Mouse (Mus musculus) intestine, embryonic 15.5 days (tissue): ENCODE data around the gene Rtn2. TPM values are rescaled to one million over a fixed set of nuclear protein-coding genes. Genes with fewer than 3 reads are reported as not detected.

Experiments used
- polyA plus RNA-seq: library from polyadenylated mRNA; unstranded; fragments of >200 nt; fragmentation: Nextera tagmentation; extraction: Ambion mirVana; gene quantifications from 2 replicates; pipeline ENCODE4 v1.2.1, GENCODE M21; 2015

Rtn2 gene
- polyA plus RNA-seq, 1 experiment from 2014 or later = 11.3 TPM

Other genes starting within 250 kb of the Rtn2 start
- gene Rsph6a, start 227.9 kb upstream of the Rtn2 start, polyA plus RNA-seq = not detected in 2 replicates
- gene Dmwd, start 206.4 kb upstream of the Rtn2 start, polyA plus RNA-seq = 11.0 and 13.4 TPM in 2 replicates
- 52.2 and 53.7 TPM in 2 replicates for gene Dmpk, start 198.8 kb upstream of the Rtn2 start, polyA plus RNA-seq
- gene Six5, start 188.0 kb upstream of the Rtn2 start, polyA plus RNA-seq = 8.7 and 8.8 TPM in 2 replicates
- gene Gm4969, start 164.3 kb upstream of the Rtn2 start, polyA plus RNA-seq = 1.8 and 2.3 TPM in 2 replicates
- gene Fbxo46, start 162.8 kb upstream of the Rtn2 start, polyA plus RNA-seq = 10.5 and 12.8 TPM in 2 replicates
- 9.2 and 11.5 TPM in 2 replicates for gene Qpctl, start 133.3 kb upstream of the Rtn2 start, polyA plus RNA-seq
- gene Snrpd2, start 132.9 kb upstream of the Rtn2 start, polyA plus RNA-seq = 138 TPM in 2 replicates
- gene Gipr, start 116.5 kb upstream of the Rtn2 start, polyA plus RNA-seq = 2.5 and 2.8 TPM in 2 replicates
- gene Eml2, start 106.2 kb upstream of the Rtn2 start, polyA plus RNA-seq = 6.5 and 7.3 TPM in 2 replicates
- 1.4 and 1.5 TPM in 2 replicates for gene Gpr4, start 70.1 kb upstream of the Rtn2 start, polyA plus RNA-seq
- gene Opa3, start 54.3 kb upstream of the Rtn2 start, polyA plus RNA-seq = 36.8 and 39.4 TPM in 2 replicates
- 109 and 114 TPM in 2 replicates for gene Vasp, start 10.8 kb upstream of the Rtn2 start, polyA plus RNA-seq
- 0.14 and 0.34 TPM in 2 replicates for gene Ppm1n, start 2.6 kb upstream of the Rtn2 start, polyA plus RNA-seq
- 0.09 and 0.14 TPM in 2 replicates for gene Fosb, start 27.4 kb downstream of the Rtn2 start, polyA plus RNA-seq
- gene Ercc1, start 62.2 kb downstream of the Rtn2 start, polyA plus RNA-seq = 51.6 and 52.0 TPM in 2 replicates
- 21.7 and 23.4 TPM in 2 replicates for gene Cd3eap, start 76.9 kb downstream of the Rtn2 start, polyA plus RNA-seq
- gene Ppp1r13l, start 77.1 kb downstream of the Rtn2 start, polyA plus RNA-seq = 3.1 and 4.8 TPM in 2 replicates
- 16.7 and 17.3 TPM in 2 replicates for gene Ercc2, start 99.4 kb downstream of the Rtn2 start, polyA plus RNA-seq
- 3.7 and 4.7 TPM in 2 replicates for gene Klc3, start 121.5 kb downstream of the Rtn2 start, polyA plus RNA-seq
- 5.1 and 9.0 TPM in 2 replicates for gene Ckm, start 122.2 kb downstream of the Rtn2 start, polyA plus RNA-seq
- gene Mark4, start 176.2 kb downstream of the Rtn2 start, polyA plus RNA-seq = 5.8 and 6.1 TPM in 2 replicates
- 0.50 and 0.53 TPM in 2 replicates for gene Exoc3l2, start 180.7 kb downstream of the Rtn2 start, polyA plus RNA-seq
- 1.9 and 2.2 TPM in 2 replicates for gene Bloc1s3, start 225.7 kb downstream of the Rtn2 start, polyA plus RNA-seq
- 124 and 137 TPM in 2 replicates for gene Trappc6a, start 225.8 kb downstream of the Rtn2 start, polyA plus RNA-seq
- gene Nkpd1, start 235.2 kb downstream of the Rtn2 start, polyA plus RNA-seq = 0.10 and 0.11 TPM in 2 replicates